Comparison of ENCODE assay signal across 15 mouse cellular contexts in genomic region chr11:119307916-119308315, GRCm38 (mm10). TPM values are rescaled to one million over a fixed set of nuclear protein-coding genes. Genes with fewer than 3 reads are reported as not detected.
DNase-seq lines count a peak whose midpoint lies in the region; ATAC-seq lines count a peak whose summit lies in the region.
"Had no signal": no experiment of that assay in that cellular context is flagged by ENCODE, and none has a peak within 500 bp of the region (broad histone marks: within the 10 kb centered on the region; RNA-seq: fewer than 3 reads in every experiment).

No protein-coding gene starts in this region.

- peaks cover 18% of the 10 kb centered on the region for H3K4me1 ChIP-seq in heart, embryonic 11.5 days (ENCODE audit: control insufficient read depth, insufficient read depth, low read length)
- peaks cover 11% of the 10 kb centered on the region for H3K4me1 ChIP-seq in kidney, embryonic 15.5 days
- H3K4me1 ChIP-seq in embryonic facial prominence, embryonic 10.5 days = peaks cover 21% of the 10 kb centered on the region
- H3K4me1 ChIP-seq in limb, embryonic 15.5 days = peaks cover 15% of the 10 kb centered on the region
- H3K4me1 ChIP-seq in liver, embryonic 12.5 days = no peaks in the 10 kb centered on the region

- 0 out of 2 replicates have a peak, but pooled peaks have one; percentile 27 for ATAC-seq in heart, embryonic 11.5 days (replicated peaks; ENCODE audit: insufficient number of reproducible peaks, low FRiP score, low TSS enrichment)
- ATAC-seq in kidney, embryonic 15.5 days (replicated peaks; ENCODE audit: low FRiP score) = no peak
- 0 out of 2 replicates have a peak, but pooled peaks have one; percentile 26 for ATAC-seq in limb, embryonic 15.5 days (ENCODE audit: insufficient number of reproducible peaks, low FRiP score, low TSS enrichment, low read depth)
- no peak for ATAC-seq in liver, embryonic 12.5 days
- ATAC-seq: midbrain, embryonic 16.5 days had no signal

- DNase-seq in heart, postnatal 10 days = no peak
- peak; percentile 31 to 58 for DNase-seq in kidney, postnatal 4 days
- DNase-seq in embryonic facial prominence, embryonic 10.5 days (ENCODE audit: low spot score) = no peak
- DNase-seq in layer of hippocampus, adult 9-10 months (ENCODE audit: low spot score) = no peak
- DNase-seq: adrenal gland, postnatal 25 days; liver; right cerebral cortex, postnatal 4 days; thymus, postnatal 4 days had no signal

- H3K27ac ChIP-seq in heart, embryonic 11.5 days (ENCODE audit: low read depth, low read length) = peak overlapping the region; percentile 54
- no peak overlapping the region for H3K27ac ChIP-seq in kidney, embryonic 15.5 days
- H3K27ac ChIP-seq in embryonic facial prominence, embryonic 10.5 days (replicated peaks) = peak overlapping the region; percentile 24; the same call in 1 of the 2 replicates
- H3K27ac ChIP-seq in limb, embryonic 15.5 days = no peak overlapping the region
- no peak overlapping the region for H3K27ac ChIP-seq in liver, embryonic 12.5 days
- H3K27ac ChIP-seq: hindbrain, embryonic 15.5 days had no signal

- H3K27me3 ChIP-seq in heart, embryonic 11.5 days (ENCODE audit: control insufficient read depth, insufficient read depth, low read length) = peaks cover 10% of the 10 kb centered on the region; the same call in 1 of the 2 replicates
- H3K27me3 ChIP-seq in kidney, embryonic 15.5 days = peaks cover 22% of the 10 kb centered on the region; the same call in 1 of the 2 replicates
- peaks cover 60% of the 10 kb centered on the region for H3K27me3 ChIP-seq in embryonic facial prominence, embryonic 10.5 days (replicated peaks; ENCODE audit: low read depth, poor library complexity, severe bottlenecking)
- H3K27me3 ChIP-seq in limb, embryonic 15.5 days = peaks cover 12% of the 10 kb centered on the region
- H3K27me3 ChIP-seq in liver, embryonic 12.5 days (replicated peaks) = peaks cover 82% of the 10 kb centered on the region
- H3K27me3 ChIP-seq: hindbrain, embryonic 15.5 days had no signal

- H3K36me3 ChIP-seq in heart, embryonic 11.5 days (ENCODE audit: control insufficient read depth, insufficient read depth, low read length) = no peaks in the 10 kb centered on the region
- H3K36me3 ChIP-seq in kidney, embryonic 15.5 days = no peaks in the 10 kb centered on the region
- H3K36me3 ChIP-seq in embryonic facial prominence, embryonic 10.5 days (replicated peaks) = no peaks in the 10 kb centered on the region
- no peaks in the 10 kb centered on the region for H3K36me3 ChIP-seq in limb, embryonic 15.5 days
- no peaks in the 10 kb centered on the region for H3K36me3 ChIP-seq in liver, embryonic 12.5 days
- H3K36me3 ChIP-seq: hindbrain, embryonic 15.5 days had no signal

- H3K9me3 ChIP-seq in heart, embryonic 11.5 days (replicated peaks; ENCODE audit: control insufficient read depth, low read length) = no peaks in the 10 kb centered on the region
- H3K9me3 ChIP-seq in kidney, embryonic 15.5 days (replicated peaks) = no peaks in the 10 kb centered on the region
- no peaks in the 10 kb centered on the region for H3K9me3 ChIP-seq in embryonic facial prominence, embryonic 10.5 days
- H3K9me3 ChIP-seq in limb, embryonic 15.5 days = no peaks in the 10 kb centered on the region
- H3K9me3 ChIP-seq in liver, embryonic 12.5 days (replicated peaks) = no peaks in the 10 kb centered on the region
- H3K9me3 ChIP-seq: hindbrain, embryonic 15.5 days had no signal

- intact Hi-C loops in heart, postnatal 10 days (cut with DNase I) = no loop called here

- WGBS in heart, embryonic 11.5 days (ENCODE audit: insufficient replicate concordance) = 30% methylated on average over 11 of the region's 11 CpGs
- 24% methylated on average over 11 of the region's 11 CpGs for WGBS in kidney, embryonic 15.5 days
- 30% methylated on average over 11 of the region's 11 CpGs for WGBS in embryonic facial prominence, embryonic 10.5 days
- WGBS in limb, embryonic 15.5 days = 8% methylated on average over 11 of the region's 11 CpGs
- WGBS in liver, embryonic 12.5 days (ENCODE audit: insufficient replicate concordance) = 29% methylated on average over 11 of the region's 11 CpGs

- peak overlapping the region; percentile 39; the same call in 1 of the 2 replicates for H3K9ac ChIP-seq in heart, embryonic 11.5 days (ENCODE audit: low read depth, low read length)
- no peak overlapping the region for H3K9ac ChIP-seq in kidney, embryonic 15.5 days
- H3K9ac ChIP-seq in limb, embryonic 15.5 days = 0 out of 2 replicates have a peak overlapping the region, but pooled peaks have one; percentile 7
- H3K9ac ChIP-seq in liver, embryonic 12.5 days = no peak overlapping the region
- H3K9ac ChIP-seq: hindbrain, embryonic 15.5 days had no signal

- no peak overlapping the region for H3K4me2 ChIP-seq in heart, embryonic 11.5 days
- H3K4me2 ChIP-seq in kidney, embryonic 15.5 days = no peak overlapping the region
- peak overlapping the region; percentile 24 for H3K4me2 ChIP-seq in limb, embryonic 15.5 days
- H3K4me2 ChIP-seq in liver, embryonic 12.5 days = no peak overlapping the region
- H3K4me2 ChIP-seq: hindbrain, embryonic 15.5 days had no signal

- no peak overlapping the region for H3K4me3 ChIP-seq in heart, embryonic 11.5 days (ENCODE audit: low read depth, low read length)
- H3K4me3 ChIP-seq in kidney, embryonic 15.5 days (replicated peaks) = no peak overlapping the region
- H3K4me3 ChIP-seq in embryonic facial prominence, embryonic 10.5 days = peak overlapping the region; percentile 5; the same call in 1 of the 2 replicates
- H3K4me3 ChIP-seq in limb, embryonic 15.5 days = peak overlapping the region; percentile 16
- H3K4me3 ChIP-seq in liver, embryonic 12.5 days = no peak overlapping the region
- H3K4me3 ChIP-seq: hindbrain, embryonic 15.5 days had no signal

RNA-seq across cellular contexts. Expression of gene Card14, which starts 0.3 kb away (rescaled TPM):
- 0.14 and 0.38 TPM in 2 replicates for polyA plus RNA-seq in heart, embryonic 11.5 days (2014; fragmentation: Nextera tagmentation; extraction: Ambion mirVana)
- under 1 TPM; 0.07 to 0.12 TPM for total RNA-seq in heart, postnatal 10 days (2021)
- 0.23 and 0.46 TPM in 2 replicates for polyA plus RNA-seq in kidney, embryonic 15.5 days (2015; fragmentation: Nextera tagmentation; extraction: Ambion mirVana)
- polyA plus RNA-seq in embryonic facial prominence, embryonic 10.5 days (2016; fragmentation: Nextera tagmentation; extraction: Ambion mirVana) = 0.05 TPM in 1 of 2 replicates, not detected in the other
- polyA plus RNA-seq in limb, embryonic 15.5 days (2015; fragmentation: Nextera tagmentation; extraction: Ambion mirVana) = 5.0 and 5.3 TPM in 2 replicates
- polyA plus RNA-seq in liver, embryonic 12.5 days (2016; fragmentation: Nextera tagmentation; extraction: Ambion mirVana) = 0.23 and 0.26 TPM in 2 replicates
- polyA plus RNA-seq: forebrain, embryonic 11.5 days had no signal

RNA-seq across cellular contexts. Expression of gene Eif4a3, which starts 8.0 kb away (rescaled TPM):
- 313 and 316 TPM in 2 replicates for polyA plus RNA-seq in heart, embryonic 11.5 days (2014; fragmentation: Nextera tagmentation; extraction: Ambion mirVana)
- 100 to 1,000 TPM; 105 to 112 TPM for total RNA-seq in heart, postnatal 10 days (2021)
- 383 and 393 TPM in 2 replicates for polyA plus RNA-seq in kidney, embryonic 15.5 days (2015; fragmentation: Nextera tagmentation; extraction: Ambion mirVana)
- 465 and 504 TPM in 2 replicates for polyA plus RNA-seq in embryonic facial prominence, embryonic 10.5 days (2016; fragmentation: Nextera tagmentation; extraction: Ambion mirVana)
- polyA plus RNA-seq in limb, embryonic 15.5 days (2015; fragmentation: Nextera tagmentation; extraction: Ambion mirVana) = 314 and 316 TPM in 2 replicates
- 247 and 262 TPM in 2 replicates for polyA plus RNA-seq in liver, embryonic 12.5 days (2016; fragmentation: Nextera tagmentation; extraction: Ambion mirVana)

RNA-seq across cellular contexts. Expression of gene Gaa, which starts 40.2 kb away (rescaled TPM):
- 49.6 and 62.9 TPM in 2 replicates for polyA plus RNA-seq in heart, embryonic 11.5 days (2014; fragmentation: Nextera tagmentation; extraction: Ambion mirVana)
- 10 to 100 TPM; 56.7 to 58.4 TPM for total RNA-seq in heart, postnatal 10 days (2021)
- 53.9 and 64.8 TPM in 2 replicates for polyA plus RNA-seq in kidney, embryonic 15.5 days (2015; fragmentation: Nextera tagmentation; extraction: Ambion mirVana)
- 30.8 TPM in 2 replicates for polyA plus RNA-seq in embryonic facial prominence, embryonic 10.5 days (2016; fragmentation: Nextera tagmentation; extraction: Ambion mirVana)
- 82.0 and 90.8 TPM in 2 replicates for polyA plus RNA-seq in limb, embryonic 15.5 days (2015; fragmentation: Nextera tagmentation; extraction: Ambion mirVana)
- 26.4 and 27.3 TPM in 2 replicates for polyA plus RNA-seq in liver, embryonic 12.5 days (2016; fragmentation: Nextera tagmentation; extraction: Ambion mirVana)

RNA-seq across cellular contexts. Expression of gene Sgsh, which starts 47.4 kb away (rescaled TPM):
- 6.1 and 6.5 TPM in 2 replicates for polyA plus RNA-seq in heart, embryonic 11.5 days (2014; fragmentation: Nextera tagmentation; extraction: Ambion mirVana)
- total RNA-seq in heart, postnatal 10 days (2021) = 1 to 10 TPM; 7.9 TPM
- 6.6 and 8.9 TPM in 2 replicates for polyA plus RNA-seq in kidney, embryonic 15.5 days (2015; fragmentation: Nextera tagmentation; extraction: Ambion mirVana)
- polyA plus RNA-seq in embryonic facial prominence, embryonic 10.5 days (2016; fragmentation: Nextera tagmentation; extraction: Ambion mirVana) = 5.4 and 5.5 TPM in 2 replicates
- polyA plus RNA-seq in limb, embryonic 15.5 days (2015; fragmentation: Nextera tagmentation; extraction: Ambion mirVana) = 6.9 and 8.0 TPM in 2 replicates
- 3.0 and 3.3 TPM in 2 replicates for polyA plus RNA-seq in liver, embryonic 12.5 days (2016; fragmentation: Nextera tagmentation; extraction: Ambion mirVana)

RNA-seq across cellular contexts. Expression of gene Slc26a11, which starts 47.4 kb away (rescaled TPM):
- polyA plus RNA-seq in heart, embryonic 11.5 days (2014; fragmentation: Nextera tagmentation; extraction: Ambion mirVana) = 9.4 and 10.2 TPM in 2 replicates
- total RNA-seq in heart, postnatal 10 days (2021) = 1 to 10 TPM; 3.7 to 5.0 TPM
- 8.7 and 10.8 TPM in 2 replicates for polyA plus RNA-seq in kidney, embryonic 15.5 days (2015; fragmentation: Nextera tagmentation; extraction: Ambion mirVana)
- 7.6 and 8.2 TPM in 2 replicates for polyA plus RNA-seq in embryonic facial prominence, embryonic 10.5 days (2016; fragmentation: Nextera tagmentation; extraction: Ambion mirVana)
- polyA plus RNA-seq in limb, embryonic 15.5 days (2015; fragmentation: Nextera tagmentation; extraction: Ambion mirVana) = 10.7 and 11.1 TPM in 2 replicates
- polyA plus RNA-seq in liver, embryonic 12.5 days (2016; fragmentation: Nextera tagmentation; extraction: Ambion mirVana) = 2.6 and 2.9 TPM in 2 replicates

Comparison
In these comparisons a context has a peak if more than half of its experiments do, and no peak if none do; other contexts are left out.
1. ATAC-seq: peak in heart, embryonic 11.5 days (single experiment) and limb, embryonic 15.5 days (single experiment); none in kidney, embryonic 15.5 days (single experiment) and liver, embryonic 12.5 days (single experiment).
2. H3K27ac ChIP-seq: peak in heart, embryonic 11.5 days (single experiment) and embryonic facial prominence, embryonic 10.5 days (single experiment); none in kidney, embryonic 15.5 days (single experiment), limb, embryonic 15.5 days (single experiment) and liver, embryonic 12.5 days (single experiment).
3. H3K4me3 ChIP-seq: peak in embryonic facial prominence, embryonic 10.5 days (single experiment) and limb, embryonic 15.5 days (single experiment); none in heart, embryonic 11.5 days (single experiment), kidney, embryonic 15.5 days (single experiment) and liver, embryonic 12.5 days (single experiment).
4. H3K9ac ChIP-seq: peak in heart, embryonic 11.5 days (single experiment) and limb, embryonic 15.5 days (single experiment); none in kidney, embryonic 15.5 days (single experiment) and liver, embryonic 12.5 days (single experiment).
5. DNase-seq: peak in kidney, postnatal 4 days (2 of 2); none in heart, postnatal 10 days (0 of 2), embryonic facial prominence, embryonic 10.5 days (single experiment) and layer of hippocampus, adult 9-10 months (single experiment).